Mouse (Mus musculus): Measurements from ENCODE around the gene Ppp1r7.
"Not testable (repeated sequence)": the region's sequence is repeated elsewhere in the genome, so short reads cannot be mapped to it uniquely, and the experiment has no call there.

Gene Ppp1r7

DNA sequence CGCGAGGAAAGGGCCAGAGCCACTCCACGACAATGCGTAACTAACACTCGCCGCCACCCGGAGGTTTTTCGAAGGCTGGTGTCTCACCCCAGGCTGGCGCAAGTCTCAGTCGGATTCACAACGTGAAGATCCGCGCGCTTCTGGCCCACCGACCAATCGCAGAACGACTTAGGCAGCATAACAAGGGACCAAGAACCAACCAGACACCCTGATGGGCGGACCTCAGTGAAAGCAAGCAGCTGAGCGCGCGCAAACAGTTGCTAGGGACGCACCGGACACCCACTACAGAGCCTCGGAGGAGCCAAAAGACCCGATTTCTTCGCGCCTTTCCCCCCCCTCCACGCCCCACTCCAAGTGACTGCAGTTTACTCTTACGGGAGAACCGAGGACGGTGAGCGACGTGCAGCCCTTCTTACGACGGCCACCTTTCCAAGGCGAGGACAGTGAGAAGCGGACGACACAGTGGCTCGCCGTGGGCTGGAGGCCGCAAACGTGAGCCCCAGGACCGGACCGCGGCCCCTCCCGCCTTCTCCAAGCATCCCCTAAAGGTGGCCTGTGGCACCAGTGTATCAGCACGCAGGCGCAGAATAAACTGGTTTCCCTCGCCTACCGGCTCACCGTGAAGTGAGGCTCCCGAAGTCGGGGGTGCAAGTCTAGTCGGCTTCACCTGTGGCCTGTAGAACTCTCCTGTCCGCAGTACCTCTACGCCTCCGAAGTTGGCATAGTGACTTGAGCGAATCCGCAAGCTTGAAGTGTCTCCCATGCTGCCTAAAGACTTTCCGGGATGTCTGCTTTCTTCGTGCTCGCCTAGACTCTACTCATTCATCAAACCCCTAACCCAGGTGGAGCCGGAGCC, at the start of gene Ppp1r7, which contains the start of gene Pask:
Gene Ppp1r7, plus strand, starts transcription at position 207 of the 856 bp plus-strand sequence.
Gene Pask, minus strand, starts transcription at position 835 of the 856 bp plus-strand sequence.
- peak; percentile 85 for DNase-seq (ENCODE audit: low read depth, low spot score)

DNA sequence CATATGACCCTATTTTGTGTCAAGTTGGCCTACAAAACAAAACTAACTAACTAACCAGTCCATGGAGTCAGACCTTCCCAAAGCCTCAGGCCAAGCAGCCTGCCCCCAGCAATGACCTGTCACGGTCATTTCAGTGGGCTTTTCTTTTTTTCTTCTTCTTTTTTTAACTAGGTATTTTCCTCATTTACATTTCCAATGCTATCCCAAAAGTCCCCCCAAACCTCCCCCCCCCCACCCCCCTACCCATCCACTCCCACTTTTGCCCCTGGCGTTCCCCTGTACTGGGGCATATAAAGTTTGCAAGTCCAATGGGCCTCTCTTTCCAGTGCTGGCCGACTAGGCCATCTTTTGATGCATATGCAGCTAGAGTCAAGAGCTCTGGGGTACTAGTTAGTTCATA, 48.2 kb upstream of the Ppp1r7 start:
- not testable (repeated sequence) for DNase-seq (ENCODE audit: low read depth, low spot score)

DNA sequence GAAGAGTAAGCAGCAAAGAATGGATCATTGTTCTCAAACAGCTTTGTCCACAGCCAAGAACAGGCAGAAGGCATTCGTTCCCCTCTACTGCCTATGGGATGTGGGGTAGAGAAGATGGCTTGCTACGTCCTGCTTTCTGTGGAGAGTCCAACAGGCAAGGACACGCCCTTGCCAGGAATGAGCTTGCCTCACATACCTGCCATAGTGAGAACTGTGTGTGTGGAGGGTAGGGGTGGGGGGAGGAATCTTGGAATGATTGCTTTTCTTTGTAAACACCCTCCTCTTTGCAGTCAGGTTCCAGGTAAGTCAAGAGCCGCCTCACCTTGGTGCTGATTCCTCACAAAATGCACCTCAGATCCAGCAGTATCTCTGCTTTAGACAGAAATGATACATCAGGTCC, 42.9 kb upstream of the Ppp1r7 start:
- no peak for DNase-seq (ENCODE audit: low read depth, low spot score)

DNA sequence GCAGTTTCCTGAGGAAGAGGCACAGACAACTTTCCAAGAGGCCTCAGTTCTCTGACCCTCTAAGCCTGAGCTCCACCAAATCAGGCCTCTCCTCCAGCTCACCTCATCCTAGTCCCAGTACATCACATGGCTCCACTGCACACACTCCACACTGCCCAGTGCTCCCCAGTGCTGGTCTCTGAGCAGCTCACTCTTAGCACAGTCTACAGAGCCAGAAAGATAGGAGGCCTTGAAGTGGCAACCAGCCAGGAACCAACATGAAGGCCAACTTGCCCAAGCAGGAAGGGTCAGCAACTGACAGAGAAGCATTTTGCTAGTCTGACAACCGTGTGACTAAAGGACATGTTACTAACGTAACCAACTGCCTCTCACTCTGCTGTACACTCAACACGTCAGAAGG, 42.1 kb upstream of the Ppp1r7 start:
- no peak for DNase-seq (ENCODE audit: low read depth, low spot score)

DNA sequence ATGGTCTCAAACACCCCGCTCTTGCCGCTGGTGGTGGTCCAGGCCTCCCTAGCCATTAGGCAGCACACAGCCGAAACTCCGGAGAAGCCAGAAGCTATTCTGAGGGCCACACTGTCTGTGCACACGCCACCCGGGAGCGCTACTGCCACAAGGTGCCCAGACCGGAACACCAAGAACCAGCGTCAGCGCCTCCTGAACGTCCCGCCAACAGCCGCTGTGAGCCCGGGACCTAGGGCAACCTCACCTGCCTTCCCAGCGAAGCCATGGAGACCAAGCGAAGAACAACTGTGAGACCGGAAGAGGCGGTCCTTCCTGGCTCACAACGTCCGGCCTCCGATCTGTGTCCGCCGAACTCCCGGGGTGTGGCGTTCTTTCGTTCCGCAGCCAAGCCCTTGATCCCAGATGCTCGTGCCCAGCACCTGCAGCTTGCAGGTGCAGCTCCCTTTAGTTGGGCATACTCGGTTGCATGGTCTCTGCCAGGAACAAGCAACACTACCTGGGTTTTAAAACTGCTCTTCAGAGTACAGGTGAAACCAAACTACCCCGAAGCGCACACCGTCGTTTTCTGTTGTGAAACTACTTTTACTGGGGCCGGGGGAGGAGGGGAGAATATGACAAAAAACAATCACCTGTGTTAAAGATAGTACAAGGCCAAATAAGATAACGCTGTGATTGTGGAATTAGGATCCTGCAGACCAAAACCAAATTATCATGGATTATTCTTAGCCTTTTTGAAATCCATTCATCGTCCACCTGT, 36.9 kb upstream of the Ppp1r7 start, which contains the start of gene Mterf4:
Gene Mterf4, minus strand, starts transcription at position 335 of the 757 bp plus-strand sequence.
- peak; percentile 72 for DNase-seq (ENCODE audit: low read depth, low spot score)

DNA sequence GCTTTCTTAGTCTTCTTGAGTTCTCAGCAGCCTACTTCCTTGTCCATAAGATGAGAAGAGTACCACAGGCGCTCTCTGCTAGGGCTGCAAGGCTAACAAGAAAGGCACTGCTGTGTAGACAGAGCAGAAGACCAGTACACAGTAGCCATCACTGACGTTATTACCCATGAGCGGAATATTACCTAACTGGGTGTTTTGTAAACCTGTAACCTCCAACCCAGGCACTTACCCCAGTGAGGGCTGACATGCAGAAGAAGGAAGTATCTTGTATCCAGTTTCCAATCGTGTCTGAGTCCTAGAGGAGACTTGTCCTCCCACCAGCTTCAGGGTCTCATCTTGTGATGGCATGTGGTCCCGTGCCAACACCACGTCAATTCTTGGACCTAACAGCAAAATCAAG, 18.7 kb upstream of the Ppp1r7 start:
- DNase-seq (ENCODE audit: low read depth, low spot score): no peak

DNA sequence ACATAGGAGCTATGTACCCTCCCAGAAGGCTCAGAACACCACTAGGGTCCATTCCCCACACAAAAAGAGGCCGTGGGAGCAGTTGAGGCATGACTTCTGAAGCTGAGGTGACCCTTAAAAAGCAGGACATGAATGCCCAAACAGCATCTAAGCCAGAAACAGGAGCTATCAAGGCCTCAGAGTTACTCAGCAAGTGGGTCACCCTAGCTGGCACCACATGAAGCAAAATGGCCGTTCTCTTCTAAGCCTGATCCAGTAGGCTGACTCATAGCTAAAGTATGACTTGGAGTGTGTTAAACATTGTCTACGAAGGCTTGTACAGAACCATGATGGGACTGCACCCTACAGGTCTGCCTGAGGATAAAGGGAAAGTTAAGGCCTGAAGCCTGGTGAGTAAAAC, 16.2 kb upstream of the Ppp1r7 start:
- DNase-seq (ENCODE audit: low read depth, low spot score): no peak

DNA sequence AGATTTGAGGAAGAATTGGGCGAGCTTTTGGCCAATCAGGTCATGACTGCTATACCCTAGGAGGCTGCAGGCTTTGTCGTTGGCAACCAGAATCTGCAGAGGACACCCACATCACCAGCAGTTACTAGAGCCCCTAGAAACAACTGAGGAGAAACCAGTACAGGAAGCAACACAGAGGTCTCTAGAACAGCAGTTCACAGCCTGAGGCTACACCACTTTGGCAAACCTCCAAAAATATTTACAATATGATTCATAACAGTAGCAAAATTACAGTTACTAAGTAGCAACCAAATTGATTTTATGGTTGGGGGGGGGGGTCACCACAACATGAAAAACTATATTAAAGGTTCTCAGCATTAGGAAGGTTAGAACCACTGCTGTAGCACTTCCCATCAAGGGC, 8.0 kb upstream of the Ppp1r7 start:
- no peak for DNase-seq (ENCODE audit: low read depth, low spot score)

DNA sequence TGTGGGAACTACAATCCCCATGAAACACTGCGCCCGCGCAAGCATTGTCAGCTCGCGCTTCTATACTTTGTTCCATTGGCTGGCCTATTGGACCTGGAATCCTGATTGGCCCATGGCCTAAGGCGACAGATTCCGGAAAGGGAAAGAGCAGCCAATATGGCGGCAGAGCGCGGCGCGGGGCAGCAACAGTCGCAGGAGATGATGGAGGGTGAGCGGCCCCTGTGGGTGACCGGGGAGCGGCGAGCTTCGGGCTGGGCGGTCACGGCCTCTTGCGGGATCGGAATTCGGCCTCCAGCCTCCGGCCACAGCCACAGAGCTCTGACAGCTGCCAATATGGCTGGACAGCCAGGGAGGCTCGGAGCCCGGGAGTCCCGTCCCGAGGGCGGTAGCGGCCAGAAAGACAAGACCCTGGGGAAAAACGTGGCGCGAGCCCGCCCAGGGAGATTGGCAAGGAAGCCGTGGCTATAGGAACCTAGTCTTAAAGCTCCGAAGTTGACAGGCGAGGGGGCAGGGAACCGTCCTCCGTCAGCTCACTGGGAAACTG, 922 bp downstream of the Ppp1r7 start:
- DNase-seq (ENCODE audit: low read depth, low spot score): peak; percentile 85

DNA sequence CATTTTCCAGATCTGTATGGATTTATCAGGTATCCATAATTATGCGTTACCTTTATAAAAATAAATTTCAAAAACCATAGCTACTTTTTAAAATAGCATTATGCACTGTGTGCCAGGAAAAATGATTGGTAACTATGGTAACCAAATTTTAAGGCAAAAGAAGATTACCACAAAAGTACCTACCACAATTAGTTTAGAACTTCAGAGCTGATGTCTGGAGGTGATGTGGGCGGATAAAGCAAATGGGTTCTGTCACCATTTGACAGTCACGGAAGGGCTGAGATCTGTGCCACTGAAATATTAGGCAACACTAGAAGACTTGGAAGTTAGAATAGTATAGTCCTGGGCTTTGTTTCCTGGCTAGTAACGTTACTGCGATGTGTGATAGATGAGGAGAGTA, 4.5 kb downstream of the Ppp1r7 start:
- no peak for DNase-seq (ENCODE audit: low read depth, low spot score)

DNA sequence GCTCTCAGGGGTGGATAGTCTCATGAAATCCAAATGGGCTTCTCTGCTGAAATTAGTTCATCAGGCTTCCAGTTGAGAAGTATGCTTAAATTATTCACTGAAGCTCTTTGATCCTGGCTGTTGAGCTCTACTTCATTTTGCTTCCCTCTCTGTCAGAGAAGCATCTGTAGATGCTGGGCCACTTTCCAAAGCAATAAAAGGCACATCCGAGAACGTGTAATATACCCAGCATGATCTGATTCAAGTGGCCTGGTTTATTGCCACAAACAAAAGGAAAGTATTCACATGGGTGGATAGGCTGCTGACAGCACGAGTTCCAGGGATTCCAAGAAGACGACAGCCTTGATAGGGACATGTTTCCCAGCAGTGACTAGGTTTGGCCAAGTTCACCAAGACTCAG, 7.0 kb downstream of the Ppp1r7 start:
- DNase-seq (ENCODE audit: low read depth, low spot score): no peak

DNA sequence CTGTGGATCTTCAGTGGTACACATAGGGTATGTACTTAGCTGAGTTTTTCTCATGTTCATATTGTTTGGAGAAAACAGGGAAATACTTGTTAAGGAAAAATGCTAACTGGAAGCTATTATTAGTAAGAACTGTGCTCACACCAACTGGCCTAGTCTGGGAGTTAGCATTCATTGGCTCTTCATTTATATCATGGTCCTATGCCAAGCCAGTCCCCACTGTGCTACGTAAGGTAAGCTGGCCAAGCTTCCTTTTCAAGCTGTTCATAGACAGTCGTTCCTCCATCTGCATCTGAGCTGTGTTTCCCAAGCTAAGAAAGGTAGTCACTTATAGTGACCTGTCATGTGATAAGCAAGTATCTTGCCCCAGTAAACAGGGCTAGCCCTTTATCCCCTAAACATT, 10.1 kb downstream of the Ppp1r7 start:
- DNase-seq (ENCODE audit: low read depth, low spot score): no peak

DNA sequence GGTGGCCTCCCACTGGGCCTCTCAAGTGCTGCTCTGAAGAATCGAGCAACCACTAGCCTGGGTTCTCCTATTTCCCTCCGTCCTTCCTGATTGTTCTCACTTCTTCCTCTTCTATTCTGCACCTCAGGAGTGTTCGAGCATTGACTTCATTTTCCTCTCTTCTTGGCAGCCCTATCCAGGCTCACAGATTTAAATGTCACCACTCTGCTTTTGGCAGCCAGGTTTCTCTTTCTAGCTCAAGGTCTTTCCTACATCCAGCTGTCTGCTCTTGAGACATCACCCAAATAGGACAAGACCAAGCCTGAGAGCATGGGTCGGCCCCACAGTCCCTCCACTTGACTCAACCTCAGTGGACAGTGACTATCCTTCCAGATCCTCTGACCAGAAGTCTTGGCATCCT, 20.0 kb downstream of the Ppp1r7 start:
- DNase-seq (ENCODE audit: low read depth, low spot score): no peak

DNA sequence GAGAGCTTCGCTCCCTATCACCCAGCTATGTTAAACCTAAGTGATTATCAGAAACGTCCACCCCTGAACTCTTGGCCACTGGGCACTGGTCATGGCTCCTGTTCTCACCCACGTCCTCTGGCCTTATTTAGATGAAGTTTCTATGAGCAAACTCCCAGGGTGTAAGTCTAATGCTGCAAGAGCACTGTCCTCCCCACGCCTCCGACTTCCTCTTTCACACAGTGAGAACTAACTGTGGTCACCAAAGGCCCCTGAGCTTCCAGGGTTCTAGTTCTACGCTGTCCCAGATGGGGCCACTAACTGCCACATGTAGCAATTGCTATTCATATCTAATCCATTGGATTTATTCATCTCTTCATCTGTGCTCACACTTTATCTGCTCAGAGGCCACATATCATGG, 23.0 kb downstream of the Ppp1r7 start:
- no peak for DNase-seq (ENCODE audit: low read depth, low spot score)

DNA sequence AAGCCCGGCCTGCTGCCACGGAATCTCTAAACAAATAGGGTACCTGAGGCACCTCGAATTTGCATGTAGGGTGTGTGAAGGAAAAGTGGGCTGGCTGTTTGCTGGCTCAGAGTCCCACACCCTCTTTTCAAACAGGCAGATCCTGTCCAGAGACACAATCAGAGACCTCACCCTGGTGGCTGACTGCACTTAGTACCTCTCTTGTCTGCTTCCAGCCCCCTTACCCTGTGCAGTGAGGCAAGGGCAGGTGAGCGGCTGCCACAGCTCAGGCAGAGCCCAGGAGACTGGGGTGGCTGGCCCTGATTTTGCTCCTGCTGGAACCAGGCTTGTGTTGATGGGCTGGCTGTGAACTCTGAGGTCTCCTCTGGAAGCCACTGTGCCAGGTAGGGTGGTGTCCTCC, 31.0 kb downstream of the Ppp1r7 start, which contains the start of gene Ano7:
Gene Ano7, plus strand, starts transcription at position 266 of the 400 bp plus-strand sequence.
- DNase-seq (ENCODE audit: low read depth, low spot score): no peak

DNA sequence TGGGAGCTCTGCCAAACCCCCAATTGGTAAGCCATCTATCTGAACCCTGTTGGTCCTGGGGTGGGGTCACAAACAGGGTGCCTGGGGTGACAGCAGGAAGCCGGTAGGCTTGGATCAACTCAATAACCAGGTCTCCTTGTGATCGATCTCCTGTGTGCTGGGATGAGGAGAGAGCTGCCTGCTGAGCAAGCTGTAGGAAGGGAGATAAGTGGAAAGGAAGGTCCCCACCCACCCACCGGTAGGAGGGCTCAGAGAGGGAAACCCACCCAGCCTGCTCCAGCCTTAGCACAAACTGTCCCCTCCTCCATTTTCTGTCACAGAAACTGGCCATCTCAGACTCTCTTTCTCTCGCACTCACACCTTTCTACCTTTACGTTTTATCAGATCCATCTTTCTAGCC, 34.7 kb downstream of the Ppp1r7 start:
- DNase-seq (ENCODE audit: low read depth, low spot score): no peak

DNA sequence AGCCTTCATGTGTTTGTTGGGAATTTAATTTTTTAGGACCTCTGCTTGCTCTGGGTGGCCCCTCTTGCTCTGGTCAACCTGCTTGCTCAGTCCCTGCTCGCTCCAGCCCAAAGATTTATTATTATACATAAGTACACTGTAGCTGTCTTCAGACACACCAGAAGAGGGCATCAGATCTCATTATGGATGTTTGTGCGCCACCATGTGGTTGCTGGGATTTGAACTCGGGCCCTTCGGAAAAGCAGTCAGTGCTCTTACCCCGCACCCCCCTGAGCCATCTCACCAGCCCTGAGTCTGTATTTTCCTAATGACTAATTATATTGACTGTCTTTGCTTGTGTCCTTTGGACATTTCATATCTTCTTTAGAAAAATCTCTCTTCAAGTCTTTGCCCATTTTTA, 36.5 kb downstream of the Ppp1r7 start:
- DNase-seq (ENCODE audit: low read depth, low spot score): no peak

DNA sequence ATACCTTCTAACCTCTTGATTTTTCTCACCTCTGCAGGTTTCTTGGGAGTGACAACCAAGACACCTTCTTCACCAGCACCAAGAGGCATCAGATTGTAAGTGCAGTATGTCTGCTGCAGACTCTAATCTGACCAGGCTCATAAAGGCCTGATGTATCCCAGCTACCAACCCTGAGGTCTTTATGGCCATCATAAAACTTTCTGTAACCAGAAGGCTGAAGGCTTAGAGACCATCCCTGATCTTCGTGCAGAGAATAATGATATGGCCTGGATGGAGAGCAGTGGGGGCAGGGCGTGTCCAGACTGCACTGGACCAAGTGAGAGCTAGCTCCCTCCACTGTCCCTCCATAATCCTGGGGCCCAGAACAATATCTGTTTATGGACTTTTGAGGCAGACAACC, 44.5 kb downstream of the Ppp1r7 start:
- no peak for DNase-seq (ENCODE audit: low read depth, low spot score)

DNA sequence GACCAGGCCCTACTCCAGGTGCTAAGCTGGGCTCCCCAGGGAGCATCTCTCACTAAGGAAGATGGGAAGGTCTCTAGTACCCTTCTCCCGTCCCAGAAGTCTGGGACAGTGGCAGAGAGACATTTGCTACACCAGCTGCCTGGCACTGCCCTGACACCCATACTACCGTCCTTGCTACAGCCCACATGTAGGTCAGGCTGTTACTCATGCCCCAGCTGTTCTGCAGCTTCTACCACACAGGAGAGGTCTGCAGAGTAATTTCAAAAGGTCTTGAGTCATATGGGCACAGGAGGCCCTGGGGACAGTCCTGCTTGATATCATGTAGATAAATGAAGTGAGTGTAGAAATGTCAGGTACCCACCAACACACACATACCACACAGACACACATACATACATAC, 46.3 kb downstream of the Ppp1r7 start:
- DNase-seq (ENCODE audit: low read depth, low spot score): no peak

DNA sequence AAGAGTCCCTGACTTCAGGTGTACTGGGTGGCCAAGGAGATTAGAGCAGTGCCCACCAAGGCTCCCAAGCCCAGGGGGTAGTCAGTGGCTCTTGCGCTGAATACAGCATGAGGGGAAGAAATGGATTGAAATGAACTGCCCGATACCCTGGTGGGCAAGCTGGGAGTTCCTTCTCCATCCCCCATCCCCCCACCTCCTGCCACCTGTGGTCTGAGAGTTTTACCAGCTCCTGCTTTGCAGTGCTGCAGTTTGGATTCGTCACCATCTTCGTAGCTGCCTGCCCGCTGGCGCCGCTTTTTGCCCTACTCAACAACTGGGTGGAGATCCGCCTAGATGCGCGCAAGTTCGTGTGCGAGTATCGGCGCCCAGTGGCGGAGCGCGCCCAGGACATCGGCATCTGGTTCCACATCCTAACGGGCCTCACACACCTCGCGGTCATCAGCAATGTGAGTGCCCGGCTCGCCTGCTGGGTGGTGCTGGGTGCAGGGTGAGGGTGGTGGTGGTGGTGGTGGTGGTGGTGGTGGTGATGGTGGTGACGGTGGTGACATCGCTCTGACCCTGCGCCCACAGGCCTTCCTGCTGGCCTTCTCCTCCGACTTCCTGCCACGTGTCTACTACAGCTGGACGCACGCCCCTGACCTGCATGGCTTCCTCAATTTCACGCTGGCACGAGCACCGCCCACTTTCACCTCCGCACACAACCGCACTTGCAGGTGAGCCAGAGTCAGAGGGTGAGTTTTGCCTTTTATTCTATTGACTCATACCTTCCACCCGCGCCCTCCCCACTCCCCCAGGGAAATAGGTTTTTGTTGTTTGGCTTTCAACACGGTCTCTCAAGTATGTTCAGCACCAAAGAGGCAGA, 58.8 kb downstream of the Ppp1r7 start:
- DNase-seq (ENCODE audit: low read depth, low spot score): no peak

DNA sequence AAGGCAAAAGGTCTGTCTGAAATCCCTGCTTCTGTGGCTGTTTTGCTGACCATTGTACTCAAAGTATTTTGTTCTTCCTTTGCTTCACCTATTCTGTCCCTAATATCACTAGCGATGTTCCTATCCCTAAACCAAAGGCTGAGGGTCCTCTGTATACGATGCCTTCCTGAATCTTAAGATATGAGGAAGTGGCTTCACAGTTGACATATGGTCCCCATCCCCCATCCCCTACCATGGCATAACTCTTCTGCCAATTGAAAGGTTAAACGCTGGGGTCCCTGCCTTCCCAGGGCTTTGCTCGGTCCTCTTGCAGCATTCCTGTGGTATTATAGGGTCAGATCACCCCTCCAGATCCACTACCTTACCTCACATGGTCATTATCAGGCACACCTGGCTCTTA, 60.7 kb downstream of the Ppp1r7 start:
- DNase-seq (ENCODE audit: low read depth, low spot score): no peak

All from WW6 (cell line).